Mouse (Mus musculus) limb, embryonic 10.5 days (tissue): ENCODE measurements at regions not wholly inside any gene's neighbourhood (a gene's known extent, or its start where the extent isn't known, plus 50 kb on each side); places are given as distances from the start of the nearest gene placed in this dataset.
A peak's percentile ranks its signal among the peaks of the same experiment; 100 is the strongest.
"Not testable (repeated sequence)": the region's sequence is repeated elsewhere in the genome, so short reads cannot be mapped to it uniquely, and the experiment has no call there.

Experiments
- DNase-seq: peaks from one replicate; pipeline ENCODE4 v3.0.0-alpha.2; 2017; ENCODE audit warnings: low spot score
- H3K27ac ChIP-seq: fragments of 300-500 bp; sonication (generic); 2 replicates; pipeline ENCODE4 v1.5.1; 2016; ENCODE audit warnings: mild to moderate bottlenecking
- H3K27me3 ChIP-seq: fragments of 300-500 bp; sonication (generic); 2 replicates; pipeline ENCODE4 v1.6.1; 2016; ENCODE audit warnings: low read depth, mild to moderate bottlenecking; ENCODE audit not compliant: poor library complexity, severe bottlenecking
- H3K36me3 ChIP-seq: fragments of 300-500 bp; sonication (generic); 2 replicates; pipeline ENCODE4 v1.6.1; 2016; ENCODE audit warnings: mild to moderate bottlenecking, moderate library complexity
- H3K4me1 ChIP-seq: fragments of 300-500 bp; sonication (generic); 2 replicates; pipeline ENCODE4 v1.6.1; 2016
- H3K4me3 ChIP-seq: fragments of 300-500 bp; sonication (generic); 2 replicates; pipeline ENCODE4 v1.5.1; 2016; ENCODE audit warnings: mild to moderate bottlenecking, moderate library complexity
- H3K9me3 ChIP-seq: fragments of 300-500 bp; sonication (generic); replicated peaks from 2 replicates; pipeline ENCODE4 v1.6.1; 2016; ENCODE audit warnings: mild to moderate bottlenecking
- WGBS: fragments of 180-500 bp; shearing (Covaris S2); methylation state at CpG from one replicate; pipeline ENCODE4 v1.1.7; 2016; 5-methylcytosine and 5-hydroxymethylcytosine counted together

- H3K4me1 ChIP-seq: no peaks in the 10 kb centered on the region
- DNase-seq: no peak
- WGBS: 88% methylated on average over 2 of the region's 2 CpGs
- no peak overlapping the region for H3K27ac ChIP-seq
- no peak overlapping the region for H3K4me3 ChIP-seq
- H3K9me3 ChIP-seq: no peaks in the 10 kb centered on the region
- H3K36me3 ChIP-seq: no peaks in the 10 kb centered on the region
- H3K27me3 ChIP-seq: no peaks in the 10 kb centered on the region
These were observed 189.1 kb upstream of the Irak1bp1 start for GRCm38 (mm10) chr9:82640277-82640676.

- H3K4me3 ChIP-seq: no peak overlapping the region
- DNase-seq: no peak
- H3K27me3 ChIP-seq: no peaks in the 10 kb centered on the region
- no peaks in the 10 kb centered on the region for H3K9me3 ChIP-seq
- no peak overlapping the region for H3K27ac ChIP-seq
- H3K4me1 ChIP-seq: no peaks in the 10 kb centered on the region
- H3K36me3 ChIP-seq: no peaks in the 10 kb centered on the region
- WGBS: 42% methylated on average over 1 of the region's 1 CpGs
These were observed 185.4 kb upstream of the Irak1bp1 start for GRCm38 (mm10) chr9:82643900-82644299.

GRCm38 (mm10) chr9:82655511-82655910, 173.8 kb upstream of the Irak1bp1 start:
- not testable (repeated sequence) for H3K4me1 ChIP-seq, H3K27me3 ChIP-seq, H3K4me3 ChIP-seq, H3K27ac ChIP-seq, H3K9me3 ChIP-seq, DNase-seq, H3K36me3 ChIP-seq
- 23% methylated on average over 1 of the region's 1 CpGs for WGBS

GRCm38 (mm10) chr9:82682196-82682595, 147.1 kb upstream of the Irak1bp1 start:
- Histone ChIP-seq H3K4me3 (no peak overlapping the region), H3K27ac (no peak overlapping the region), H3K9me3 (no peaks in the 10 kb centered on the region), H3K4me1 (no peaks in the 10 kb centered on the region), H3K27me3 (no peaks in the 10 kb centered on the region), H3K36me3 (no peaks in the 10 kb centered on the region)
- 88% methylated on average over 1 of the region's 1 CpGs for WGBS
- no peak for DNase-seq

- H3K27me3 ChIP-seq: no peaks in the 10 kb centered on the region
- no peak for DNase-seq
- H3K27ac ChIP-seq: peak overlapping the region; percentile 77
- no peaks in the 10 kb centered on the region for H3K36me3 ChIP-seq
- H3K4me3 ChIP-seq: no peak overlapping the region
- H3K4me1 ChIP-seq: peaks cover 28% of the 10 kb centered on the region
- no peaks in the 10 kb centered on the region for H3K9me3 ChIP-seq
- WGBS: 78% methylated on average over 2 of the region's 2 CpGs
These were observed 119.8 kb upstream of the Irak1bp1 start for GRCm38 (mm10) chr9:82709411-82709983.

GRCm38 (mm10) chr9:82709991-82710593, 119.2 kb upstream of the Irak1bp1 start:
- no peak for DNase-seq
- Histone ChIP-seq H3K9me3 (no peaks in the 10 kb centered on the region), H3K27me3 (no peaks in the 10 kb centered on the region), H3K4me3 (no peak overlapping the region), H3K27ac (peak overlapping the region; percentile 77), H3K4me1 (peaks cover 24% of the 10 kb centered on the region), H3K36me3 (no peaks in the 10 kb centered on the region)
- 77% methylated on average over 12 of the region's 12 CpGs for WGBS

GRCm38 (mm10) chr9:82710945-82711516, 118.3 kb upstream of the Irak1bp1 start:
- Histone ChIP-seq H3K27ac (no peak overlapping the region), H3K9me3 (no peaks in the 10 kb centered on the region), H3K36me3 (no peaks in the 10 kb centered on the region), H3K4me3 (no peak overlapping the region), H3K4me1 (peaks cover 23% of the 10 kb centered on the region), H3K27me3 (no peaks in the 10 kb centered on the region)
- 67% methylated on average over 6 of the region's 6 CpGs for WGBS
- no peak for DNase-seq

GRCm38 (mm10) chr9:82712769-82713733, 116.3 kb upstream of the Irak1bp1 start:
- H3K36me3 ChIP-seq: no peaks in the 10 kb centered on the region
- no peak for DNase-seq
- H3K9me3 ChIP-seq: no peaks in the 10 kb centered on the region
- H3K4me3 ChIP-seq: no peak overlapping the region
- H3K27ac ChIP-seq: no peak overlapping the region
- H3K4me1 ChIP-seq: peaks cover 14% of the 10 kb centered on the region
- 84% methylated on average over 3 of the region's 3 CpGs for WGBS
- no peaks in the 10 kb centered on the region for H3K27me3 ChIP-seq

GRCm38 (mm10) chr9:82728652-82729051, 100.7 kb upstream of the Irak1bp1 start:
- H3K4me3 ChIP-seq: no peak overlapping the region

GRCm38 (mm10) chr9:82729646-82730045, 99.7 kb upstream of the Irak1bp1 start:
- Histone ChIP-seq H3K27ac (no peak overlapping the region), H3K9me3 (no peaks in the 10 kb centered on the region), H3K27me3 (no peaks in the 10 kb centered on the region), H3K36me3 (no peaks in the 10 kb centered on the region), H3K4me3 (no peak overlapping the region), H3K4me1 (0 out of 2 replicates have a peak, but pooled peaks cover 8% of the 10 kb centered on the region)
- DNase-seq: no peak
- 84% methylated on average over 4 of the region's 4 CpGs for WGBS

More at GRCm38 (mm10) chr9:82728652-82729051, 100.7 kb upstream of the Irak1bp1 start:
- no peak overlapping the region for H3K27ac ChIP-seq
- 65% methylated on average over 3 of the region's 3 CpGs for WGBS
- no peaks in the 10 kb centered on the region for H3K36me3 ChIP-seq
- DNase-seq: no peak
- 0 out of 2 replicates have a peak, but pooled peaks cover 8% of the 10 kb centered on the region for H3K4me1 ChIP-seq
- no peaks in the 10 kb centered on the region for H3K9me3 ChIP-seq
- H3K27me3 ChIP-seq: no peaks in the 10 kb centered on the region

GRCm38 (mm10) chr9:82733024-82733585, 96.2 kb upstream of the Irak1bp1 start:
- 0 out of 2 replicates have a peak, but pooled peaks cover 8% of the 10 kb centered on the region for H3K4me1 ChIP-seq
- H3K27ac ChIP-seq: no peak overlapping the region
- no peaks in the 10 kb centered on the region for H3K36me3 ChIP-seq
- 93% methylated on average over 3 of the region's 3 CpGs for WGBS
- H3K27me3 ChIP-seq: no peaks in the 10 kb centered on the region
- no peak overlapping the region for H3K4me3 ChIP-seq
- DNase-seq: no peak
- no peaks in the 10 kb centered on the region for H3K9me3 ChIP-seq

GRCm38 (mm10) chr9:82734959-82735358, 94.4 kb upstream of the Irak1bp1 start:
- Histone ChIP-seq H3K27me3 (no peaks in the 10 kb centered on the region), H3K27ac (no peak overlapping the region), H3K36me3 (no peaks in the 10 kb centered on the region), H3K9me3 (no peaks in the 10 kb centered on the region), H3K4me3 (no peak overlapping the region), H3K4me1 (0 out of 2 replicates have a peak, but pooled peaks cover 8% of the 10 kb centered on the region)
- DNase-seq: no peak
- WGBS: 77% methylated on average over 2 of the region's 2 CpGs
